Mouse (Mus musculus) kidney, postnatal 0 days (tissue): ENCODE results near the gene Hspa12a. TPM values are rescaled to one million over a fixed set of nuclear protein-coding genes. Genes with fewer than 3 reads are reported as not detected.
A peak's percentile ranks its signal among the peaks of the same experiment; 100 is the strongest.
"Not testable (repeated sequence)": the region's sequence is repeated elsewhere in the genome, so short reads cannot be mapped to it uniquely, and the experiment has no call there.

Experiments used
- ATAC-seq: fragments of 200-750 bp; cut with Nextera tagmentation; replicated peaks from 2 replicates; pipeline ENCODE4 v1.8.0; 2017; ENCODE audit warnings: low read depth, moderate number of reproducible peaks, moderate TSS enrichment, moderate library complexity; ENCODE audit not compliant: low FRiP score
- DNase-seq: peaks from one replicate; pipeline ENCODE4 v3.0.0-alpha.2; 2016; ENCODE audit warnings: low spot score
- H3K27ac ChIP-seq: fragments of 300-500 bp; sonication (generic); 2 replicates; pipeline ENCODE4 v1.5.1; 2014; ENCODE audit warnings: mild to moderate bottlenecking
- H3K27me3 ChIP-seq: fragments of 300-500 bp; sonication (generic); 2 replicates; pipeline ENCODE4 v1.6.1; 2014; ENCODE audit warnings: low read length, mixed read lengths; ENCODE audit not compliant: insufficient read depth
- H3K36me3 ChIP-seq: fragments of 300-500 bp; sonication (generic); 2 replicates; pipeline ENCODE4 v1.6.1; 2014; ENCODE audit warnings: low read length, mixed read lengths; ENCODE audit not compliant: insufficient read depth
- H3K4me1 ChIP-seq: fragments of 300-500 bp; sonication (generic); replicated peaks from 2 replicates; pipeline ENCODE4 v1.6.1; 2014; ENCODE audit warnings: antibody characterized with exemption, low read length, mixed read lengths; ENCODE audit not compliant: insufficient read depth
- H3K4me2 ChIP-seq: fragments of 300-500 bp; sonication (generic); 2 replicates; pipeline ENCODE4 v1.6.1; 2014; ENCODE audit warnings: mild to moderate bottlenecking, low read length, moderate library complexity, mixed read lengths
- H3K4me3 ChIP-seq: fragments of 300-500 bp; sonication (generic); replicated peaks from 2 replicates; pipeline ENCODE4 v1.5.1; 2014; ENCODE audit warnings: low read depth, low read length
- H3K9ac ChIP-seq: fragments of 300-500 bp; sonication (generic); 2 replicates; pipeline ENCODE4 v1.6.1; 2014; ENCODE audit warnings: low read depth, low read length
- H3K9me3 ChIP-seq: fragments of 300-500 bp; sonication (generic); replicated peaks from 2 replicates; pipeline ENCODE4 v1.6.1; 2016; ENCODE audit warnings: low read length, inconsistent platforms, mixed read lengths
- CTCF ChIP-seq: IDR thresholded peaks from 2 replicates; pipeline ENCODE4 v1.5.1; 2016; ENCODE audit warnings: antibody characterized with exemption, low read depth, mild to moderate bottlenecking, moderate library complexity
- WGBS: fragments of 180-500 bp; shearing (Covaris S2); extraction: QIAGEN DNeasy Blood & Tissue Kit; methylation state at CpG from one replicate; pipeline ENCODE4 v1.1.7; 2014; 5-methylcytosine and 5-hydroxymethylcytosine counted together
- polyA plus RNA-seq: library from polyadenylated mRNA; unstranded; fragments of >200 nt; fragmentation: Nextera tagmentation; extraction: Ambion mirVana; gene quantifications from 2 replicates; pipeline ENCODE4 v1.2.1, GENCODE M21; 2015

Gene Hspa12a
- polyA plus RNA-seq, 1 experiment from 2014 or later, result 13.4 TPM

DNA sequence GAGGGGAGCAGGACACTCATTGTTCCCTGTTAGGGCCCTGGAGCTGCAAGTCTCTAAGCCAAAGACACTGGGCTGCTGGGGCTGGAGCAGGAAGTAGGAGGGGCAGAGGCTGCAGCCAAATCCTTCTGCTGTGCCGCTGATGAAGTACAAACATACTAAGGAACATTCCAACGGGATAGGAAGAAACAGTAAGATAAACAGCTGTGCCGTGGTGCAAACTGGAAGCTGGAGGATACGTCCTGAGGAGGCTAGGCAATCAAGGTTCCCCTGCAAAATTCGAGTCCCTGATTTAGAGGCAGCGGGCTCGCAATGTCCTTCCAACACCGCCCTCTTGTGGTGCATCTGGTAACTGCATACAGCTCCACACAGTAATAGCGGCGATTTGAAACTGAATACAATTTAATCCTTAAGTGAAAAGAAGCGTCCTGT, 39.5 kb downstream of the Hspa12a start:
- Histone ChIP-seq H3K9ac (no peak overlapping the region), H3K4me1 (no peaks in the 10 kb centered on the region)
- 0% methylated on average over 11 of the region's 11 CpGs for WGBS

DNA sequence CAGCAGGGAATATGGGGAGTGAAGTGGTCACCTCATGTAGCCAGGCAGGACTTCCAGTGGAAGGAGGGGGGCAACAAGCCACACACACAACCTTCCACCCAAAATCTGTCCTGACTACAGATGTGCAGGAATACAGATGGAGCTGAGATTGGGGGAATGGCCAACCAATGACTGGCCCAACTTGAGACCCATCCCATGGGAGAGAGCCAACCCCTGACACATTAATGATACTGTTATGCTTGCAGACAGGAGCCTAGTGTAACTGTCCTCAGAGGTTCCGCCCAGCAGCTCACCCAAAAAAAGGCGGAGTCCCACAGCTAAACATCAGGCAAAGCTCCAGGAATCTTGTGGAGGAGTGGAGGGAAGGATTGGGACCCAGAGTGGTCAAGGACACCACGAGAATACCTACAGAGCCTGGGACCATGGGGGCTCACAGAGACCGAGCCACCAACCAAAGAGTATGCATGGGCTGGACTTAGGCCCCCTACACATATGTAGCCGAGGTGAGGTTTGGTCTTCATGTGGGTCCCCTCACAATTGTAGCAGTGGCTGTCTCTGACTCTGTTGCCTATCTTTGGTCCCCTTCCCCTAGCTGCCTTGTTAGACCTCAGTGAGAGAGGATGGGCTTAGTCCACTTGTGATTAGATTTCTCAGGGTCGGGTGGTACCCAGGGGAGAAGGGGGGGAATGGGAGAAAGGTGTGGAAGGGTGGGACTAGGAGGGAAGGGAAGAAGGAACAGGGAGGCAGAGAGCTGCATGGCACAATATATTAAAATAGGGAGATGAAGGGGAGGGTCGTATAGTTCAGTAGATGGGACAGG, 40.2 kb downstream of the Hspa12a start:
- Histone ChIP-seq H3K9ac (no peak overlapping the region), H3K4me3 (no peak overlapping the region)

More for the DNA sequence above, 39.5 kb downstream of the Hspa12a start:
- TF ChIP-seq CTCF, result peak; percentile 97
- peak; percentile 95 for DNase-seq
- peak; percentile 57; the same call in 1 of the 2 replicates for ATAC-seq
- Histone ChIP-seq H3K4me2 (peak overlapping the region; percentile 50), H3K27me3 (no peaks in the 10 kb centered on the region), H3K9me3 (no peaks in the 10 kb centered on the region), H3K4me3 (0 out of 2 replicates have a peak overlapping the region, but pooled peaks have one; percentile 9), H3K27ac (peak overlapping the region; percentile 54), H3K36me3 (no peaks in the 10 kb centered on the region)

DNA sequence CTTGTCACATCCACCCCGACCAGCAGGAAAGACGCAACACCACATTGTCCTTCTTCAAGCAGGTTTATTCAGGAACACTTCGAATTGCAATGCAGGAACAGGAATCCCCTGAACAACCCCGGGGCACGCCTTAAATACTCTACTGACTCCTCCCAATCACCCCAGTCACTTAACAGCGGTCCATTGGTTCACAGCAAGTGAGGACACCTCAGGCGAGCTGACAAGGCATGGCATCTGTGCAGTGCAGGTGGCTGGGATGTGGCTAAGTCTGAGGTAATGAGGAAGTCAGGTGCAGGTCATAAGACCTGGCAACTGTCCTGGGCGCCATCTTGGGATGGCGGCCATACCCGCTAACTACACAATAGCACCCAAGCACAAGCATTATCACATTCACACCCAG, 43.0 kb downstream of the Hspa12a start:
- H3K4me2 ChIP-seq, H3K36me3 ChIP-seq, H3K4me1 ChIP-seq, ATAC-seq, H3K27ac ChIP-seq, H3K27me3 ChIP-seq, H3K9me3 ChIP-seq, H3K4me3 ChIP-seq, DNase-seq, H3K9ac ChIP-seq: not testable (repeated sequence)
- whole genome bisulfite sequencing, result 89% methylated on average over 10 of the region's 10 CpGs

More for the DNA sequence above, 40.2 kb downstream of the Hspa12a start:
- WGBS, result 55% methylated on average over 7 of the region's 7 CpGs
- Histone ChIP-seq H3K4me2 (peak overlapping the region; percentile 50; the same call in 1 of the 2 replicates), H3K9me3 (no peaks in the 10 kb centered on the region), H3K36me3 (no peaks in the 10 kb centered on the region), H3K4me1 (no peaks in the 10 kb centered on the region), H3K27me3 (no peaks in the 10 kb centered on the region), H3K27ac (peak overlapping the region; percentile 54)
- no peak for DNase-seq
- no peak for ATAC-seq
- TF ChIP-seq CTCF, result no peak

DNA sequence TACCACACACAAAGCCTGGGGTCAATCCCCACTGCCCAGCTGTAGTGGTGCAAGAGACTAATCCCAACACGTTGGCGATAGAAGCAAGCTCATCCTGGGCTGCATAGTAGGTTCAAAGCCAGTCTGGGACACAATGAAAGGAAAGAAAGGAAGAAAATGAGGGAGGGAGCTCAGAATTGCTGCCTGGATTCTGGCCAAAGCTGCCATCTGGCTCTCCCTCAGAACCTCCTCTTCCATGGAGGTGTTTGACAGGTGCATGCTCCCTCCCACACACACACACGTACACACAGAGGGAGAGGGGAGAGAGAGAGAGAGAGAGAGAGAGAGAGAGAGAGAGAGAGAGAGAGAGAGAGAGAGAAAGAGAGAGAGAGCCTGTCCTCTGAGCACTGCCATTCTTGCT, 47.2 kb downstream of the Hspa12a start:
- H3K9ac ChIP-seq, result no peak overlapping the region
- no peak for DNase-seq
- no peak overlapping the region for H3K4me2 ChIP-seq
- H3K36me3 ChIP-seq, result no peaks in the 10 kb centered on the region
- no peaks in the 10 kb centered on the region for H3K9me3 ChIP-seq
- ATAC-seq, result no peak
- no peak for TF ChIP-seq CTCF
- H3K4me3 ChIP-seq, result no peak overlapping the region
- H3K4me1 ChIP-seq, result no peaks in the 10 kb centered on the region
- WGBS, result 60% methylated on average over 3 of the region's 3 CpGs
- no peaks in the 10 kb centered on the region for H3K27me3 ChIP-seq
- H3K27ac ChIP-seq, result no peak overlapping the region

DNA sequence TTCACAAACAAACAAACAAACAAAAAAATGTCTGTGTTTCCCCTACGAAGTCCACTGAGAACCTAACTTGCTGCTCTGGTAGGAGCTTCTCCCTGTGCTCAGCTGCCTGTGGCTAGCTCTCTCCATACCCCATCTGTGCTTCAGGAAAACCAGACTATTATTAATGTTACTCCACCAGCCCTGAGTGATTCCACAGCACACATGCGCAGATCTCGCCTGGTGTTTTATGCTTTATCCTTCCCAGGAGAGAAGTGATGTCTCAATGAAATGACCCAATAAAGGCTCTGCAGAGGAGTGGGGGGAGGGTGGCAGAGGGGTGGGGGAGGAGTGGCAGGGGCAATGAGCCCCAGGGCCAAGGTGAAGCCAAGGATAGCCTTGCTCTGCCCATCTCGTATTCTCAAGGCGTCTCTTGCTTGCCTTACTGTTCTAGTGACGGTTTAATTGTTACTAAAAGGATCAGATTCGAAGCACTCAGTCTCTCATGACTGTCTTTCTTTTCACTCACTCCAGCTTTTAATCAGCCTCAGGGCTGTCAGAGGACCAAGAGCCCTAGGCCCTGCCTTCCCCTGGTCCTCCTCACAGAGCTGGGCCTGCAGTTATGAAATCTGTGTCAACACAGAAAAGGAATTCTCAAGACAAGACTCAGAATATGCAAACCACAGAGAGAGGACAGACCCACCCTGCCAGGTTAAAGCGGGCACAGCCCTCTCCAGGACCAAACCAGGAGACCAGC, 54.0 kb downstream of the Hspa12a start:
- Histone ChIP-seq H3K9ac (no peak overlapping the region), H3K4me2 (no peak overlapping the region), H3K4me1 (no peaks in the 10 kb centered on the region), H3K36me3 (no peaks in the 10 kb centered on the region), H3K9me3 (no peaks in the 10 kb centered on the region), H3K27ac (no peak overlapping the region), H3K27me3 (no peaks in the 10 kb centered on the region), H3K4me3 (no peak overlapping the region)
- 38% methylated on average over 8 of the region's 8 CpGs for WGBS
- no peak for TF ChIP-seq CTCF
- DNase-seq (no peak), ATAC-seq (no peak)

DNA sequence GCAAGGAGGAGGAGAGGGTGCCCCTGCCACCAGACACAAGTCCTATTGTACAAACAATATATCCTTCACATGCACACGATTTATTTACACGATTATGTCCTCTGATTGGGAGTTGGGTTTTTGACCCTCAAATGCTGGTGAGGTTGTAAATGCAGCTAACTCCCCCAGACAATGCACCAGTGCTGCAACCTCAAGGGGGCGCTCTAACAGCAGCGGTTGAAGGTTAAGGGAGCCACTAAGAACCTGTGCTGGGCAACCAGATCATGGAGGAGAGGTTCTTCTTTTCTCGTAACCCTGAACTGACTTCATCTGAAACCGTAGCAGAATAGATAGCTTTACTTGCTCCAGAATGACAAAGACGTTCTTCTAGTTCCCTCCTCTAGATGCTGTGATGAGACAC, 57.0 kb downstream of the Hspa12a start:
- H3K4me3 ChIP-seq, result no peak overlapping the region

More for the DNA sequence above, 57.0 kb downstream of the Hspa12a start:
- Histone ChIP-seq H3K4me1 (no peaks in the 10 kb centered on the region), H3K27me3 (no peaks in the 10 kb centered on the region), H3K9me3 (no peaks in the 10 kb centered on the region), H3K27ac (no peak overlapping the region), H3K4me2 (no peak overlapping the region), H3K9ac (no peak overlapping the region), H3K36me3 (no peaks in the 10 kb centered on the region)
- ATAC-seq (no peak), DNase-seq (no peak)
- 0 out of 2 replicates have a peak, but pooled peaks have one; percentile 20 for TF ChIP-seq CTCF
- 72% methylated on average over 7 of the region's 7 CpGs for WGBS
